Mouse (Mus musculus): ENCODE data around the gene Chd8. TPM values are rescaled to one million over a fixed set of nuclear protein-coding genes. Genes with fewer than 3 reads are reported as not detected.
"Not testable (repeated sequence)": the region's sequence is repeated elsewhere in the genome, so short reads cannot be mapped to it uniquely, and the experiment has no call there.

The Chd8 gene
- 56.4 and 58.4 TPM in 2 replicates for polyA plus RNA-seq (2014; fragmentation: Nextera tagmentation; extraction: Ambion mirVana)

DNA sequence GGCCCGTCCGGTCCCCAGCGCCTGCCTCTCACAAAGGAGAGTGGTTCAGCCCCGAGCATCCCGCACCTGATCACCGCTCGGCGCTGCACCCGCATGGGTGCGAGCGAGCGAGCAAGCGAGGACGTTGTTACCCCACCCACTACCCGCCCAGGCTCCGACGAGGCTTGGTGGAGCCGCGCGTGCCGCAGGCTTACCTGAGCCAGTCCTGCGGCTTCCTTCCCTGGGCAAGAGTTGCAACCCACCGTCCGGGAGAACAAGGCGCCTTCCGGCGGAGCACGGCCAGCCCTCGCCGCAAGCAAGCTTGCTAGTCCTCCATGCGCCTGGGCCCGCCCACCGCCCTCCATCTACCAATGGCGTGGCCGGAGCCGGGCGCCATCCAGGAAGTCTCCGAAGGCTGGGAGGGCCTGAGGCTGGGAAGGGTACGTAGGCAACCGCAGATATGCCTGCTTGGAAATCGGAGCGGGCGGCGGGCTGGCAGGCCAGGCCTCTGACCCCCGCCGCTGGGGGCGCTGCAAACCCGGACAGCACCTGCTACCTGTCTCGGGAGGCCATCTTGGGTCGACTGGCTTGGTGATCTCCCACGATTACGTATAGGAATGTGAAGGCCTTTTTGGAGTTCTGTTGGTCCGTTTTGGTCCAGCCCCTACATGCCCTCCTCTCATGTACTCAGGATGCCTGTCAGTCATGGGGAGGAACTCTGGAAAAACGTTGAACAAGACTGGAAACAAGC is at the start of gene Chd8:
TSS of gene Chd8 (minus strand) at position 297 of the 730 bp plus-strand sequence.
- Histone ChIP-seq H3K27ac (ENCODE audit: low read depth, low read length) (peak within 1 kb of the TSS; percentile 88), H3K9ac (ENCODE audit: low read length) (peak within 1 kb of the TSS; percentile 94), H3K27me3 (ENCODE audit: control insufficient read depth, insufficient read depth, low read length) (no peaks in the 10 kb centered on the region), H3K4me3 (ENCODE audit: low read depth, low read length) (peak within 1 kb of the TSS; percentile 92), H3K4me2 (ENCODE audit: low read depth) (peak within 1 kb of the TSS; percentile 52), H3K4me1 (ENCODE audit: control insufficient read depth, insufficient read depth, low read length) (peaks cover 10% of the 10 kb centered on the region), H3K36me3 (ENCODE audit: control insufficient read depth, insufficient read depth, low read length) (no peaks in the 10 kb centered on the region), H3K9me3 (ENCODE audit: control insufficient read depth, low read length) (no peaks in the 10 kb centered on the region)
- under 1% methylated on average over 54 of the region's 54 CpGs for WGBS
- ATAC-seq (ENCODE audit: insufficient read depth, low FRiP score, low TSS enrichment) (peak; percentile 100), DNase-seq (ENCODE audit: low spot score) (peak; percentile 99)

DNA sequence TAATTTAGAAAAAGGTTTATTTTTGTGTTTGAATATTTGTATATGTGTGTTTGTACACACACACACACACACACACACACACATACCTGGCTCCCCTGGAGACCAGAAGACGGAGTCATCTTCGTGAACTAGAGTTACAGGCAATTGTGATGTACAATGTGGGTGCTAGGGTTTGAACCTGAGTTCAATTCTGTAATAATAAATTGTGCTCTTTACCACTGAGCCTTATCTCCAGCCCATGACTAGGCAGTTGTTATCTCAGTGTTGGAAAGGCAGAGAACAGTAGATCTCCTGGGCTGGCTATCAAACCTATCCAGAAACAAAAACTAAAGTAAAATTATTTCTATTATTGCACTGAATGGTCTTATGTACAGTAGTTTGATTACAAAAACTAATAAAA is 48.5 kb upstream of the Chd8 start:
- 100% methylated on average over 2 of the region's 2 CpGs for WGBS

DNA sequence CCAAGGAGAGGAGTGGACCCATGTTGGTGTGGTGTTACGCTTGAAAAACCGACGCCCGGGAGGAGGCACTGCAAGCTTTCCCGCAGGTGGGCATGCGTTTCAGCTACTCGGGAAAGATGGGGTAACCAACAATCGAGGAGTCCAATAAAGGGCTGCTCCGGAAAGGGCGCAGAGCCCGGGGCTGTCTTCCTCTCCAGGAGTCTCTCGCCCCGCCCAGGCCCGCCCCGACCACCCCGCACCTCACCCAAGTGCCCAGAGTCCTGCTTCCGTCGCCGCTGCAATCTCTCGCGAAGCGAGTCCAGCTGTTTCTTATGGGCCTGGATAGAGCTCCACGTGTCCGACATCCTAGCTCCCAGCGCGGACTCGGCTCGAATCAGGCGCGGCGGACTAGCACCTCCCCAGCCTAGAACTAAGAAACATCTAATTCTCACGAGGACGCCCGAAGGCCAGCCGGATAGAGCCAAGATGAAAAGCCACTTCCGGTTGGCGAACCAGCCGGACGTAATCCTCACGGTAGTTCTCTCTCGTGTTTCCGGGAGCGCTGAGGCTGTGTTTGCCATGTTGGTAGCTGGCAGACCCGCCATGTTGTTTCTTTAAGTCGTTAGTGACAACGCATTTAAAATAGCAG is 47.2 kb upstream of the Chd8 start, which contains the start of gene Mettl3:
TSS of gene Mettl3 (minus strand) at position 485 of the 628 bp plus-strand sequence.
- Histone ChIP-seq H3K4me2 (ENCODE audit: low read depth) (peak within 1 kb of the TSS; percentile 73), H3K9ac (ENCODE audit: low read length) (peak within 1 kb of the TSS; percentile 71), H3K9me3 (ENCODE audit: control insufficient read depth, low read length) (no peaks in the 10 kb centered on the region), H3K4me1 (ENCODE audit: control insufficient read depth, insufficient read depth, low read length) (peaks cover 3% of the 10 kb centered on the region; the same call in 1 of the 2 replicates), H3K4me3 (ENCODE audit: low read depth, low read length) (peak within 1 kb of the TSS; percentile 56), H3K27ac (ENCODE audit: low read depth, low read length) (peak within 1 kb of the TSS; percentile 70), H3K27me3 (ENCODE audit: control insufficient read depth, insufficient read depth, low read length) (no peaks in the 10 kb centered on the region), H3K36me3 (ENCODE audit: control insufficient read depth, insufficient read depth, low read length) (no peaks in the 10 kb centered on the region; the same call in 1 of the 2 replicates)
- under 1% methylated on average over 45 of the region's 46 CpGs for WGBS
- DNase-seq (ENCODE audit: low spot score) (peak; percentile 93), ATAC-seq (ENCODE audit: insufficient read depth, low FRiP score, low TSS enrichment) (peak; percentile 92)

More for the DNA sequence above, 48.5 kb upstream of the Chd8 start:
- H3K36me3 ChIP-seq (ENCODE audit: control insufficient read depth, insufficient read depth, low read length), result no peaks in the 10 kb centered on the region
- H3K4me3 ChIP-seq (ENCODE audit: low read depth, low read length), result no peak overlapping the region
- DNase-seq (ENCODE audit: low spot score) (no peak), ATAC-seq (ENCODE audit: insufficient read depth, low FRiP score, low TSS enrichment) (no peak)
- H3K4me1 ChIP-seq (ENCODE audit: control insufficient read depth, insufficient read depth, low read length), result peaks cover 3% of the 10 kb centered on the region; the same call in 1 of the 2 replicates
- no peak overlapping the region for H3K27ac ChIP-seq (ENCODE audit: low read depth, low read length)
- no peaks in the 10 kb centered on the region for H3K27me3 ChIP-seq (ENCODE audit: control insufficient read depth, insufficient read depth, low read length)
- H3K4me2 ChIP-seq (ENCODE audit: low read depth), result no peak overlapping the region
- no peaks in the 10 kb centered on the region for H3K9me3 ChIP-seq (ENCODE audit: control insufficient read depth, low read length)
- H3K9ac ChIP-seq (ENCODE audit: low read length), result no peak overlapping the region

DNA sequence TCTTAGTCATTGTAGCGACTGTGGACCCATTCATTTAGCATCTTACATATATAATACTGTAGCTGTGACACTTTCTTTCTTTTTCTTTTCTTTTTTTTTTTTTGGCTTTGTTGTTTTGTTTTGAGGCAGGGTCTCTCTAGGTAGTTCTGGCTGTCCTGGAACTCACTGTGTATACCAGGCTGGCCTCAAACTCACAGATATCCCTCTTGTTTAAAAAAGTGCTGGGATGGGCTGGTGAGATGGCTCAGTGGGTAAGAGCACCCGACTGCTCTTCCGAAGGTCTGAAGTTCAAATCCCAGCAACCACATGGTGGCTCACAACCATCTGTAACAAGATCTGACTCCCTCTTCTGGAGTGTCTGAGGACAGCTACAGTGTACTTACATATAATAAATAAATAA is 45.9 kb upstream of the Chd8 start:
- WGBS, result 94% methylated on average over 3 of the region's 3 CpGs
- not testable (repeated sequence) for H3K9me3 ChIP-seq (ENCODE audit: control insufficient read depth, low read length); ATAC-seq (ENCODE audit: insufficient read depth, low FRiP score, low TSS enrichment); H3K4me1 ChIP-seq (ENCODE audit: control insufficient read depth, insufficient read depth, low read length); H3K27ac ChIP-seq (ENCODE audit: low read depth, low read length); DNase-seq (ENCODE audit: low spot score); H3K36me3 ChIP-seq (ENCODE audit: control insufficient read depth, insufficient read depth, low read length); H3K4me3 ChIP-seq (ENCODE audit: low read depth, low read length); H3K27me3 ChIP-seq (ENCODE audit: control insufficient read depth, insufficient read depth, low read length); H3K9ac ChIP-seq (ENCODE audit: low read length); H3K4me2 ChIP-seq (ENCODE audit: low read depth)

DNA sequence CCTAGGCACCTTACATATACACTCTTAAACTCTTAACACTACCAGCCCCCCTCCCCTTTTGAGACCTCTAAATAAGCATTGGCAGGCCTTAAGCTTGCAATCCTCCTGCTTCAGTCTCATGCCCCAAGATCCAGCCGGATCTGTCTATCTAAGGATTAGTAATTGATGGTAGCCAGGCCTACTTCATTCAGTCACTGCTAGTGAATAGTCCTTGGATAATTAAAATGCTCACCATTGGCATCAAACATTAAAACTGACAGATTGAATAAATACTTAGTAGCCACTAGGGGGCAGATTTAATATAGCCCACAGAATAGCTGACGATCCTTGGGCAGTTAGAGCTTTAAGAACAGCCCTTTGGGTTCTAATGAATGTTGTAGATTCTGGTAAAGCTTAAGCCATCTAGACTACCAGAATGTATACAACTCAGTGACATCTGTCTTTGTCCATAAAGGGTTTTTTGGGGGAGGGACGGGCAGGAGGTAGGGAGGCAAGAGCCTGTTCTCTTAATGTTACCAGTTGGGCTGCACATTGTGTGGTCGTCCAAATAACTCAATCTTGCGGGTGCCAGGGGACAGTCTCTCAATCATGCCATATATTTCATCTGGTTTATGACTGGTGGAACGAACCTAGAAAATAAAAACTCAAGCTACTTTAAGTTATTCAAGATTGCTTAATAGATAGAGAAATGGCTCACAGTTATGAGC is 38.1 kb upstream of the Chd8 start:
- peak; percentile 56; the same call in 1 of the 2 replicates for ATAC-seq (ENCODE audit: insufficient read depth, low FRiP score, low TSS enrichment)
- no peak overlapping the region for H3K27ac ChIP-seq (ENCODE audit: low read depth, low read length)
- H3K4me1 ChIP-seq (ENCODE audit: control insufficient read depth, insufficient read depth, low read length), result no peaks in the 10 kb centered on the region
- no peak overlapping the region for H3K9ac ChIP-seq (ENCODE audit: low read length)
- H3K9me3 ChIP-seq (ENCODE audit: control insufficient read depth, low read length), result no peaks in the 10 kb centered on the region
- H3K4me3 ChIP-seq (ENCODE audit: low read depth, low read length), result no peak overlapping the region
- peaks cover 13% of the 10 kb centered on the region for H3K36me3 ChIP-seq (ENCODE audit: control insufficient read depth, insufficient read depth, low read length)
- DNase-seq (ENCODE audit: low spot score), result peak; percentile 29
- no peaks in the 10 kb centered on the region for H3K27me3 ChIP-seq (ENCODE audit: control insufficient read depth, insufficient read depth, low read length)
- H3K4me2 ChIP-seq (ENCODE audit: low read depth), result no peak overlapping the region
- 75% methylated on average over 6 of the region's 6 CpGs for whole genome bisulfite sequencing

DNA sequence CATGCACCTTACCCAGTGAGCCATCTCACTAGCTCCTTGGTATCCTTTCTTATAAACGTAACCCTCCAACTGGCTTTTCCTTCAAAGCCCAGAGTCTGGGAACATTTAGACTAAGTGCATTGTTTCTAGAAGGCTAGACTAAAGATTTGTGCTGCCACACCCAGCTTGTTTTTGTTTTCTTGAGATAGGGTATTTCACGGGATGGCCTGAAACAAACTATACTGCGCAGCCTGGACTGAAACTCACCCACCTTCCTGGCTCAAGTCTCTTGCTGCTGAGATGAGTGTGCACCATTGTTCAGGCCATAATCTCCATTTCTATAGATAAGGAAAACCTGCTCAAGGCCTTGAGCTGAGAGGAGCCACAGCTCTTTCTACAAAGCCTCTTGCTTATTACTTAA is 26.6 kb upstream of the Chd8 start:
- DNase-seq (ENCODE audit: low spot score), result no peak
- 95% methylated on average over 3 of the region's 3 CpGs for WGBS
- ATAC-seq (ENCODE audit: insufficient read depth, low FRiP score, low TSS enrichment), result no peak

DNA sequence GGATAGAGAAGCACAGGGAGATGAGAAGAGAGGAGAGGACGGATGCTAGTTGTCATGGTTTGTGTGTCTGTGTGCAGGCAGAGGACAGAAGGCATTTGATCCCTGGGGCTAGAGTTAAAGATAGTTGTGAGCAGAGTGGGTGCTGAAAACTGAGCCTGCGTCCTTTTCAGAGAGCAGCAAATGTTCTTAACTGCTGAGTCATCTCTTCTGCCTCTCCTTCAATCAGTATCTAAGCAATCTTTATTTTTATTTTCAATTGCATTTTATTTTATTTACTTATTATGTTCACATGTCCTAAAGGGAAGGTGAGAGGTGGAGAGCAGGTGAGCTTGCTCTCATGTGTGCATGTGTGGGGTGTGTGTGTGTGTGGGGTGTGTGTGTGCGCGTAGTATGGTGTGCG is 26.0 kb upstream of the Chd8 start:
- WGBS, result 97% methylated on average over 5 of the region's 5 CpGs
- no peak for ATAC-seq (ENCODE audit: insufficient read depth, low FRiP score, low TSS enrichment)
- Histone ChIP-seq H3K9ac (ENCODE audit: low read length) (no peak overlapping the region), H3K4me3 (ENCODE audit: low read depth, low read length) (no peak overlapping the region), H3K4me2 (ENCODE audit: low read depth) (no peak overlapping the region), H3K27ac (ENCODE audit: low read depth, low read length) (no peak overlapping the region), H3K27me3 (ENCODE audit: control insufficient read depth, insufficient read depth, low read length) (no peaks in the 10 kb centered on the region), H3K4me1 (ENCODE audit: control insufficient read depth, insufficient read depth, low read length) (peaks cover 6% of the 10 kb centered on the region), H3K9me3 (ENCODE audit: control insufficient read depth, low read length) (no peaks in the 10 kb centered on the region), H3K36me3 (ENCODE audit: control insufficient read depth, insufficient read depth, low read length) (peaks cover 6% of the 10 kb centered on the region; the same call in 1 of the 2 replicates)
- no peak for DNase-seq (ENCODE audit: low spot score)

More for the DNA sequence above, 26.6 kb upstream of the Chd8 start:
- no peak overlapping the region for H3K4me3 ChIP-seq (ENCODE audit: low read depth, low read length)
- H3K9ac ChIP-seq (ENCODE audit: low read length), result no peak overlapping the region
- peaks cover 6% of the 10 kb centered on the region for H3K4me1 ChIP-seq (ENCODE audit: control insufficient read depth, insufficient read depth, low read length)
- peaks cover 6% of the 10 kb centered on the region; the same call in 1 of the 2 replicates for H3K36me3 ChIP-seq (ENCODE audit: control insufficient read depth, insufficient read depth, low read length)
- no peak overlapping the region for H3K27ac ChIP-seq (ENCODE audit: low read depth, low read length)
- H3K9me3 ChIP-seq (ENCODE audit: control insufficient read depth, low read length), result no peaks in the 10 kb centered on the region
- H3K27me3 ChIP-seq (ENCODE audit: control insufficient read depth, insufficient read depth, low read length), result no peaks in the 10 kb centered on the region
- H3K4me2 ChIP-seq (ENCODE audit: low read depth), result no peak overlapping the region

DNA sequence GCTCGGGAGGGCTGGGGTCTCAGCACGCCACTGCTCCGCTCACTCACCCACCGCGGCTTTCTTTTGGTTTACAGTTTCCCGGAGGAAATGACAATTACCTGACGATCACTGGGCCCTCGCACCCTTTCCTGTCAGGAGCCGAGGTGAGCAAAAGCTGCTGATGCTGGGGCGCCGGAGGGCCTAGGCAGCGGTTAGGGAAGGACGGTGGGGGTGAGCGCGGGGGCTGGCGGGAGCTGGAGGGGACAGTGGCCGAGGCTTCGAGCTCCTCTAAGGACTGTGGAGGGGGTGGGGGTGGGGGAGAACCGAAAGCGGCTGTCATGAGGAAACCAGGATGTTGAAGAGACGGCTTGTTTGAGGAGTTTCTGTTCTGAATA is 22.2 kb upstream of the Chd8 start:
- peak overlapping the region; percentile 51; the same call in 1 of the 2 replicates for H3K27ac ChIP-seq (ENCODE audit: low read depth, low read length)
- WGBS, result 2% methylated on average over 20 of the region's 21 CpGs

More for the DNA sequence above, 22.2 kb upstream of the Chd8 start:
- Histone ChIP-seq H3K9me3 (ENCODE audit: control insufficient read depth, low read length) (no peaks in the 10 kb centered on the region), H3K4me2 (ENCODE audit: low read depth) (peak overlapping the region; percentile 55), H3K27me3 (ENCODE audit: control insufficient read depth, insufficient read depth, low read length) (no peaks in the 10 kb centered on the region), H3K36me3 (ENCODE audit: control insufficient read depth, insufficient read depth, low read length) (peaks cover 2% of the 10 kb centered on the region; the same call in 1 of the 2 replicates), H3K9ac (ENCODE audit: low read length) (peak overlapping the region; percentile 75), H3K4me1 (ENCODE audit: control insufficient read depth, insufficient read depth, low read length) (peaks cover 6% of the 10 kb centered on the region), H3K4me3 (ENCODE audit: low read depth, low read length) (peak overlapping the region; percentile 94)
- DNase-seq (ENCODE audit: low spot score) (no peak), ATAC-seq (ENCODE audit: insufficient read depth, low FRiP score, low TSS enrichment) (peak; percentile 49)

Measured in neural tube, embryonic 11.5 days (tissue).